Mouse (Mus musculus) forebrain, embryonic 16.5 days (tissue): ENCODE results near the gene Sipa1l1. TPM values are rescaled to one million over a fixed set of nuclear protein-coding genes. Genes with fewer than 3 reads are reported as not detected.
A peak's percentile ranks its signal among the peaks of the same experiment; 100 is the strongest.

ENCODE experiments used
- ATAC-seq: fragments of 200-750 bp; cut with Nextera tagmentation; 2 replicates; pipeline ENCODE4 v1.8.0; 2017; ENCODE audit warnings: mild to moderate bottlenecking, moderate library complexity
- H3K27ac ChIP-seq: fragments of 300-500 bp; sonication (generic); 2 replicates; pipeline ENCODE4 v1.5.1; 2014; ENCODE audit warnings: low read length, control low read depth
- H3K27me3 ChIP-seq: fragments of 300-500 bp; sonication (generic); replicated peaks from 2 replicates; pipeline ENCODE4 v1.6.1; 2014; ENCODE audit warnings: low read length; ENCODE audit not compliant: control insufficient read depth, insufficient read depth
- H3K36me3 ChIP-seq: fragments of 300-500 bp; sonication (generic); 2 replicates; pipeline ENCODE4 v1.6.1; 2014; ENCODE audit not compliant: control insufficient read depth, insufficient read depth
- H3K4me1 ChIP-seq: fragments of 300-500 bp; sonication (generic); replicated peaks from 2 replicates; pipeline ENCODE4 v1.6.1; 2014; ENCODE audit warnings: low read length; ENCODE audit not compliant: control insufficient read depth, insufficient read depth
- H3K4me2 ChIP-seq: fragments of 300-500 bp; sonication (generic); 2 replicates; pipeline ENCODE4 v1.6.1; 2014; ENCODE audit warnings: mild to moderate bottlenecking, low read length, control low read depth
- H3K4me3 ChIP-seq: fragments of 300-500 bp; sonication (generic); replicated peaks from 2 replicates; pipeline ENCODE4 v1.5.1; 2014; ENCODE audit warnings: mild to moderate bottlenecking, low read length, control low read depth
- H3K9ac ChIP-seq: fragments of 300-500 bp; sonication (generic); replicated peaks from 2 replicates; pipeline ENCODE4 v1.6.1; 2014; ENCODE audit warnings: low read depth, low read length, control low read depth
- H3K9me3 ChIP-seq: fragments of 300-500 bp; sonication (generic); 2 replicates; pipeline ENCODE4 v1.6.1; 2016; ENCODE audit warnings: low read length; ENCODE audit not compliant: control insufficient read depth
- WGBS: fragments of 180-500 bp; shearing (Covaris S2); extraction: QIAGEN DNeasy Blood & Tissue Kit; methylation state at CpG from one replicate; pipeline ENCODE4 v1.1.7; 2014; 5-methylcytosine and 5-hydroxymethylcytosine counted together
- polyA plus RNA-seq: library from polyadenylated mRNA; unstranded; fragments of >200 nt; fragmentation: Nextera tagmentation; extraction: Ambion mirVana; gene quantifications from 2 replicates; pipeline ENCODE4 v1.2.1, GENCODE M21; 2015

Sipa1l1 gene
- polyA plus RNA-seq, 1 experiment from 2014 or later, result 26.8 TPM

- Histone ChIP-seq H3K27ac (no peak overlapping the region), H3K9ac (no peak overlapping the region), H3K27me3 (no peaks in the 10 kb centered on the region), H3K4me2 (no peak overlapping the region), H3K9me3 (no peaks in the 10 kb centered on the region), H3K36me3 (no peaks in the 10 kb centered on the region), H3K4me3 (no peak overlapping the region), H3K4me1 (no peaks in the 10 kb centered on the region)
- no peak for ATAC-seq
- WGBS, result 86% methylated on average over 3 of the region's 3 CpGs
Measured at GRCm38 (mm10) chr12:82441479-82441878, 272.4 kb downstream of the Sipa1l1 start.

GRCm38 (mm10) chr12:82446609-82447024 lies 277.5 kb downstream of the Sipa1l1 start:
- no peak for ATAC-seq
- 95% methylated on average over 8 of the region's 8 CpGs for WGBS
- Histone ChIP-seq H3K4me1 (no peaks in the 10 kb centered on the region), H3K9ac (no peak overlapping the region), H3K27ac (no peak overlapping the region), H3K36me3 (peaks cover 12% of the 10 kb centered on the region), H3K27me3 (no peaks in the 10 kb centered on the region), H3K4me3 (no peak overlapping the region), H3K9me3 (no peaks in the 10 kb centered on the region), H3K4me2 (no peak overlapping the region)

DNA sequence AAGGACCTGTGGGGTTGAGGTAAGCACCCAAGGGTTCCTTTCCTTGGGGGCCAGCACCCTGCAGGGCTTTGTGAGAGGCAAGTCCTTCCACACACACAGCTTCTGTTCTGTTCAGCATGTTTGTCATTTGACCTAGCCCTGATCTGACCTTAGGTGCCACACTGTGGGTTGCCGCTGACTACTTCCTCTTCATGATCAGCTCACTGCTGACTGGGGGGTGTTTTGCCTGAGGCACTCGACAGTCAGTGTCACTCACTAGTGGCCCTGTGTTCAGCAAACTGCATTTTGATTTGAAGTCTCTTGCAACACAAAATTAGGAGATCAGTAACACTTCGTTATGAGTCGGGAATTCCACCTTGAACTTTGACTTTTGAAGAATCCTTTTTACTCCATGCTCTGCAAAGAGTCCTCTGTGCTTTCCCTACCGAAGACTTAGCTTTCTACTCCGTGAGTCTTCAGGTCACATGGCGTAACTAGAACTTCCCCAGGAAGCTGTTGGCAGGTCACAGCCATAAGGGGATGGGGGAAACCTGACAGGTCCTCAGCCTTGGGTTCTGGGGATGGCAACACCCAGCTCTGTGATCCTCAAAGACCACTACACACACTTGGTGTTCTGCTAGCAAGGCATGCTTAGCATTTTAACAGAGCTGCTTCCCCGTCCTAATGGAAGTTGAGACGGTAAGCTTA lies 279.2 kb downstream of the Sipa1l1 start:
- no peaks in the 10 kb centered on the region for H3K4me1 ChIP-seq
- ATAC-seq, result no peak
- H3K36me3 ChIP-seq, result peaks cover 12% of the 10 kb centered on the region
- no peaks in the 10 kb centered on the region for H3K27me3 ChIP-seq
- no peak overlapping the region for H3K9ac ChIP-seq
- H3K27ac ChIP-seq, result no peak overlapping the region
- WGBS, result 91% methylated on average over 9 of the region's 9 CpGs
- no peak overlapping the region for H3K4me2 ChIP-seq
- H3K4me3 ChIP-seq, result no peak overlapping the region
- H3K9me3 ChIP-seq, result no peaks in the 10 kb centered on the region

DNA sequence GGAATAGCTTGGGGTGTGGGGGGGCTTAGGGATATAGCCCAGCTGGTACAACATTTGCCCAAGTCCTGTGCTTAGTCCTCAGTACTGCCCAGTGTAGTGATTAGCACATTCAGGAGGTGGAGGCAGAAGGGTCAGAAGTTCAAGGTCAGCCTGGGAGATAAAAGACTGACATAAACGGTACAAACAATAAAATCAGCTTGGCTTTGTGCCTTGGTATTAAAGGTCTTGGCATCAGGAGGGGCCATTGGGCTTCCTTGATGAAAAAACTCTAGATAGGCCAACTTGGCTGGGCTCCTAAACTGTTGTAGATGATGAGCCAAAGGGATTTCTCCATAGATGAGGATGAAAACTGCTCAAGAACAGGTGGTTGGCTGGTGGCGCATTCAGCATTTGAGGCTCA lies 283.3 kb downstream of the Sipa1l1 start:
- Histone ChIP-seq H3K27me3 (no peaks in the 10 kb centered on the region), H3K4me1 (no peaks in the 10 kb centered on the region), H3K9me3 (no peaks in the 10 kb centered on the region), H3K36me3 (peaks cover 6% of the 10 kb centered on the region; the same call in 1 of the 2 replicates), H3K27ac (no peak overlapping the region), H3K4me3 (no peak overlapping the region), H3K9ac (no peak overlapping the region), H3K4me2 (no peak overlapping the region)
- 93% methylated on average over 2 of the region's 2 CpGs for WGBS
- no peak for ATAC-seq

DNA sequence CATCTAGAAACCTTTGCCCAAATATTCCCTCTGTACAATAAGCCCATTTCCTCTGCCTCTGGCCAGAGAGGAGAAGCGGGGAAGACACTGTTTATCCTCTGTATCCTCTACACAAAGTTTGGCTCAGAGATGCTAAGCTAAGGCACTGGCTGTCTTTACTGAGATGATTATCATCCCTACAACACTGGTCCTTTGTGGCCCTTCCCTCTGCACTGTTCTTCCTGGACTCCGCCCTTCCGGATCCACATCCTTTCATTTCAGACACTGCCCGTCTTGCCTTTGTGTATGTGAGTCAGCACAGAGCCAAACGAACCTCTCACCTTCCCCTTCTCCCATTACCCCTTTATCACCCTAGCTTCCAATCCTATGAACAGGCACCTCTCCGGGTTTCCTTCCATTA lies 285.3 kb downstream of the Sipa1l1 start:
- H3K27me3 ChIP-seq, result no peaks in the 10 kb centered on the region
- H3K4me2 ChIP-seq, result no peak overlapping the region
- H3K36me3 ChIP-seq, result no peaks in the 10 kb centered on the region; the same call in 1 of the 2 replicates
- 80% methylated on average over 6 of the region's 6 CpGs for WGBS
- no peaks in the 10 kb centered on the region for H3K9me3 ChIP-seq
- no peak overlapping the region for H3K9ac ChIP-seq
- no peaks in the 10 kb centered on the region for H3K4me1 ChIP-seq
- no peak for ATAC-seq
- no peak overlapping the region for H3K4me3 ChIP-seq
- H3K27ac ChIP-seq, result no peak overlapping the region

- no peak for ATAC-seq
- WGBS, result 87% methylated on average over 10 of the region's 10 CpGs
- no peak overlapping the region for H3K4me2 ChIP-seq
- no peaks in the 10 kb centered on the region; the same call in 1 of the 2 replicates for H3K36me3 ChIP-seq
- no peaks in the 10 kb centered on the region for H3K27me3 ChIP-seq
- H3K4me3 ChIP-seq, result no peak overlapping the region
- H3K9me3 ChIP-seq, result no peaks in the 10 kb centered on the region
- H3K9ac ChIP-seq, result no peak overlapping the region
- H3K27ac ChIP-seq, result no peak overlapping the region
- no peaks in the 10 kb centered on the region for H3K4me1 ChIP-seq
Measured at GRCm38 (mm10) chr12:82455700-82456413, 286.7 kb downstream of the Sipa1l1 start.

DNA sequence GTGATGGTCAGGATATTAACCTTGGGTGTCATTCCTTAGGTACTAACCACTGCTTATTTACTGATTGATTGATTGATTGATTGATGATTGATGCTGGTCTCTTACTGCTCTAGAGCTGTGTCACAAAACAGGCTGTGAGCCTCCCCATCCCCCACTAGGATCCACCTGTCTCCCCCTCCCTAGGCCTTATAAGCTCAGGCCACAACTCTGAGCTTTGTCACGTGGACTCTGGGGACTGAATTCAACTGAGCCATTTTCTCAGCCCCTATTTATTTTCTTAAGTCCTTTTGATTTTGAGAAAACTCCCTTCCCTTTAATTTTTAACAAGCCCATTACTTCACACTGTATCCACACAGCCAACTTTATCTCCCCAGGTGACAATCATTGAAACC lies 287.3 kb downstream of the Sipa1l1 start:
- no peak overlapping the region for H3K4me2 ChIP-seq
- 59% methylated on average over 1 of the region's 1 CpGs for WGBS
- H3K9ac ChIP-seq, result no peak overlapping the region
- no peaks in the 10 kb centered on the region for H3K9me3 ChIP-seq
- no peaks in the 10 kb centered on the region for H3K4me1 ChIP-seq
- H3K4me3 ChIP-seq, result no peak overlapping the region
- H3K36me3 ChIP-seq, result no peaks in the 10 kb centered on the region; the same call in 1 of the 2 replicates
- no peaks in the 10 kb centered on the region for H3K27me3 ChIP-seq
- ATAC-seq, result no peak
- no peak overlapping the region for H3K27ac ChIP-seq

- peak; percentile 38; the same call in 1 of the 2 replicates for ATAC-seq
- Histone ChIP-seq H3K4me3 (no peak overlapping the region), H3K27ac (no peak overlapping the region), H3K9me3 (no peaks in the 10 kb centered on the region), H3K36me3 (no peaks in the 10 kb centered on the region), H3K4me2 (no peak overlapping the region), H3K4me1 (no peaks in the 10 kb centered on the region), H3K9ac (no peak overlapping the region), H3K27me3 (no peaks in the 10 kb centered on the region)
- 84% methylated on average over 6 of the region's 6 CpGs for WGBS
Measured at GRCm38 (mm10) chr12:82457609-82458008, 288.5 kb downstream of the Sipa1l1 start.

DNA sequence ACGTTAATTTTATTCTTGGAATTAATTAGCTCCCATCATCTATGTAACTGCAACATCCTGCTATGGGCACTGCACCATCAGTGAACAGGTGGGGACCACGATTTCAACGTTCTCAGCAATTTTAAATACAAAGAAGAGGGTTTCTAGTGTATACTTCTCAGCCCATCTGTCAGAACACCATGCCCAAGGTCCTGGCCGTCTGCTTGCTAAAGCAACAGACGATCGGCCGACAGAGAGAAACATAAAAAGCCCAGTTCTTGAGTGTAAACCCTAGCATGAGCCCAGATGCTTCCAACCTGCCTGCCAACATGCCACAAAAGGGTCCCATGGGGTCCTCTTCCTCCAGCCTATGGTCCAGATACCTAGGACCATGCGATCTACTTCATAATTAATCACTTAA lies 288.9 kb downstream of the Sipa1l1 start:
- Histone ChIP-seq H3K4me3 (no peak overlapping the region), H3K4me2 (no peak overlapping the region), H3K36me3 (no peaks in the 10 kb centered on the region), H3K27me3 (no peaks in the 10 kb centered on the region), H3K9ac (no peak overlapping the region), H3K9me3 (no peaks in the 10 kb centered on the region), H3K4me1 (no peaks in the 10 kb centered on the region), H3K27ac (no peak overlapping the region)
- peak; percentile 63 for ATAC-seq
- 64% methylated on average over 8 of the region's 8 CpGs for WGBS
